In genomic region chr10:22010088-22010818, GRCm38 (mm10) we compare ENCODE assay signal across 7 mouse cellular contexts. TPM values are rescaled to one million over a fixed set of nuclear protein-coding genes. Genes with fewer than 3 reads are reported as not detected.
A peak's percentile ranks its signal among the peaks of the same experiment; 100 is the strongest.
DNase-seq lines count a peak whose midpoint lies in the region; ATAC-seq lines count a peak whose summit lies in the region.

No protein-coding gene starts in this region.

- H3K27me3 ChIP-seq in hindbrain, embryonic 12.5 days, result no peaks in the 10 kb centered on the region
- H3K27me3 ChIP-seq in midbrain, embryonic 10.5 days (ENCODE audit: low read depth, poor library complexity, severe bottlenecking), result no peaks in the 10 kb centered on the region

- 41% methylated on average over 19 of the region's 19 CpGs for WGBS in hindbrain, embryonic 12.5 days
- 45% methylated on average over 19 of the region's 19 CpGs for WGBS in midbrain, embryonic 10.5 days

- ATAC-seq in hindbrain, embryonic 12.5 days (ENCODE audit: low FRiP score), result 0 out of 2 replicates have a peak, but pooled peaks have one; percentile 29

- no peaks in the 10 kb centered on the region for H3K9me3 ChIP-seq in hindbrain, embryonic 12.5 days (replicated peaks)
- H3K9me3 ChIP-seq in midbrain, embryonic 10.5 days (replicated peaks), result no peaks in the 10 kb centered on the region

- no peak overlapping the region for H3K9ac ChIP-seq in hindbrain, embryonic 12.5 days

- DNase-seq in T-cell, adult 2 months (ENCODE audit: low spot score), result peak; percentile 71
- peak; percentile 51 for DNase-seq in cerebellum, adult 11-12 months
- DNase-seq in forelimb bud, embryonic 11.5 days (ENCODE audit: low read depth, low spot score), result peak; percentile 86
- peak; percentile 82 to 83 for DNase-seq in left cerebral cortex, postnatal 10 days (ENCODE audit: extremely low spot score in 1 of 2, low spot score in 2 of 2)
- peak; percentile 77 for DNase-seq in midbrain, embryonic 10.5 days (ENCODE audit: low spot score)
- peak; percentile 89 for DNase-seq in right cerebral cortex, postnatal 4 days

- no peak overlapping the region for H3K27ac ChIP-seq in hindbrain, embryonic 12.5 days
- no peak overlapping the region; the same call in 1 of the 2 replicates for H3K27ac ChIP-seq in midbrain, embryonic 10.5 days (replicated peaks)

- no peaks in the 10 kb centered on the region for H3K36me3 ChIP-seq in hindbrain, embryonic 12.5 days
- no peaks in the 10 kb centered on the region for H3K36me3 ChIP-seq in midbrain, embryonic 10.5 days

- H3K4me1 ChIP-seq in hindbrain, embryonic 12.5 days, result no peaks in the 10 kb centered on the region
- H3K4me1 ChIP-seq in midbrain, embryonic 10.5 days, result peaks cover 5% of the 10 kb centered on the region; the same call in 1 of the 2 replicates

- no peak overlapping the region for H3K4me3 ChIP-seq in hindbrain, embryonic 12.5 days
- H3K4me3 ChIP-seq in midbrain, embryonic 10.5 days, result no peak overlapping the region

- H3K4me2 ChIP-seq in hindbrain, embryonic 12.5 days (replicated peaks), result peak overlapping the region; percentile 25; the same call in 1 of the 2 replicates

- intact Hi-C loops in left cerebral cortex, postnatal 10 days (cut with DNase I), result loop anchor here (1.0 kb wide), 1 partner anchor 627 kb away; no protein-coding TSS in a partner anchor

RNA-seq across cellular contexts. Expression of gene 4930444G20Rik, which starts 57.6 kb away (rescaled TPM):
- polyA plus RNA-seq in hindbrain, embryonic 12.5 days (2016; fragmentation: Nextera tagmentation; extraction: Ambion mirVana), result not detected in 2 replicates
- total RNA-seq in left cerebral cortex, postnatal 10 days (2021), result not detected
- polyA plus RNA-seq in midbrain, embryonic 10.5 days (2016; fragmentation: Nextera tagmentation; extraction: Ambion mirVana), result not detected in 2 replicates
